Mouse (Mus musculus) olfactory bulb, adult 2 months (tissue): ENCODE data around the gene Dusp13.

Experiments
- CTCF ChIP-seq: fragments of 200-500 bp; IDR thresholded peaks from 2 replicates; pipeline ENCODE4 v1.5.1; 2012; ENCODE audit warnings: low read depth, mild to moderate bottlenecking, low read length, moderate library complexity; ENCODE audit not compliant: insufficient read depth
- POLR2A ChIP-seq: fragments of 200-500 bp; IDR thresholded peaks from 2 replicates; pipeline ENCODE4 v1.6.1; 2012; ENCODE audit warnings: mild to moderate bottlenecking, low read depth, low read length, moderate library complexity; ENCODE audit not compliant: insufficient read depth

DNA sequence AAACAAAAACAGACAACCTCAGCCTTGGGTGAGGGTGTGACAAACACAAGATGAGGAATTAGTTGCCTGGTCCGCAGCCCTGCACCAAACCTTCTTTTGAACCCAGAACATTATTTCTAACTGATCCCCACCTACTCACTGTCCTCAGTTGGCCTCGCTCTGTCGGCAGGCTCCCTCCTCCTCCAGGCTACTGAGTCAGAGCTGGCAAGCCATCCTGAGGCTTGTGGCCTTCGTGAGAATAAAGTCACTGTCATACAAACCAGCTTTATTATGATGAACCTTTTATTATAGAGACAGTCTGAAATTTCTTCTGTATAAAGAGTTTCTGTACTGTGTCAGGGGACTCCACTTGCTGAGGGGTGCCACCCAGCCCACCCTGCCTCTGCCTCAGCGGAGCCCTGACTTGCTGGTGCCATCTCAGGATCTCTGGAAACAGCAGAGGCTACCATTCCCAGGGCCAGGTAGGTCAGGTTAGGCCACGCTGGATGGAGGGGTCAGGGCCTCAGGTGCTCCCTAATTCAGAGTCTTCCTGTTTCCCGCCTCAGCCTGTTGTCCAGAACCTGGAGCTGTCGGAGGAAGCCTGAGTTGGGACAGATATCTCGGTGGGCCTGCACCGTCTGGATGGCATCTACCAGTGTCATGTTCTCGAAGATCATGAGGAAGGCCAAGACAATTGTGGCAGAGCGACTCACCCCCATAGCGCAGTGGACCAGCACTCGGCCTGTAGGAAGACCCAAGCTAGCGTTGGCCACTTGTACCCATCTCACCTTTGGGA lies 17.7 kb downstream of the Dusp13 start:
- TF ChIP-seq POLR2A: no peak
- no peak for TF ChIP-seq CTCF
